Mouse (Mus musculus) bone marrow, adult 2 months (tissue): ENCODE measurements at regions not wholly inside any gene's neighbourhood (a gene's known extent, or its start where the extent isn't known, plus 50 kb on each side); places are given as distances from the start of the nearest gene placed in this dataset.

ENCODE experiments used
- CTCF ChIP-seq: fragments of 200-500 bp; IDR thresholded peaks from 2 replicates; pipeline ENCODE4 v1.5.1; 2011; ENCODE audit warnings: low read length, control low read depth; ENCODE audit not compliant: control insufficient read depth, insufficient read depth
- POLR2A ChIP-seq: fragments of 200-500 bp; IDR thresholded peaks from 2 replicates; pipeline ENCODE4 v1.6.1; 2011; ENCODE audit warnings: low read depth, mild to moderate bottlenecking, control low read depth, low read length, borderline replicate concordance; ENCODE audit not compliant: control insufficient read depth

DNA sequence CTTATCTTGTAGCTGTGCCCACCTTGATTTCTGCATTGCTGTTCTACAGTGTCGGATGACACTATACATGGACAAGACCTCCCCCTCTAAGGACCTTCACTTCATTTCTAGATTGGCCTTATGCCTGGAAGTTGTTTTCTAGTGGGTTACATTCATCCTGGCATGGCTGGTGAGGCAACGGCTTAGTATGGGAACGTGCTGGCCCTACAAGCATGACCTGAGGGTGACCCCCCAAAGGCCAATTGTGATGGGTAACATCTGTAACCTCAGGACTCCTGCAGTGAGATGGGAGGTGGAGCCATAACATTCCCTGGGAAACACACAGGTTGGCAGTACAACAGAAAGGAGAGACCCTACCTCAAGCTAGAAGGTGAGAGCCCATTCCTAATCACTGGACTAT lies 139.7 kb downstream of the Foxb1 start:
- TF ChIP-seq CTCF (no peak), POLR2A (no peak)
